Mouse (Mus musculus): ENCODE measurements around the gene Olfr837. TPM values are rescaled to one million over a fixed set of nuclear protein-coding genes. Genes with fewer than 3 reads are reported as not detected.
"Not testable (repeated sequence)": the region's sequence is repeated elsewhere in the genome, so short reads cannot be mapped to it uniquely, and the experiment has no call there.

Gene Olfr837
- 0.12 TPM in 1 of 2 replicates, not detected in the other for polyA plus RNA-seq (2014; fragmentation: Nextera tagmentation; extraction: Ambion mirVana)

DNA sequence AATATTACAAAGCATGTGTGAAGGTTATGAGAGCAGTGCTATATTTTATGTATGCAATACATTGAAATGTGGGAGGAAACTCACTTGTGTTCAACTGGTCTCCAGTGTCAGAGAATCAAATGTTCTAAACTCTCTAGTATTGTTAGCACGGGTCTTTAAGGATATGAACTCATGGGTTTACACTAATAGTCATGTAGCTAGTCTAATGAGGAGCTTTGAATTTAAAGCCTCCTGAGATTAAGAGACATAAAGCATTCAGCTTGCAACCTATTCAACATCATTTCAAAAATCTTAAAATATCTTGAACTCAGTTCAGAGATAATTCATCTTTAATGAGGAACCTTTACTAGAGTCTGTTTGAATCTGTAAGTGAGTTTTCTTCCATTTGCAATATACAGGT lies at the start of gene Olfr837:
TSS of gene Olfr837 (plus strand) at position 301 of the 400 bp plus-strand sequence.
- no peak within 1 kb of the TSS for H3K27ac ChIP-seq (ENCODE audit: low read depth)
- no peaks in the 10 kb centered on the region for H3K36me3 ChIP-seq (ENCODE audit: control insufficient read depth, insufficient read depth, low read length)
- 76% methylated on average over 1 of the region's 1 CpGs for WGBS
- H3K27me3 ChIP-seq (replicated peaks; ENCODE audit: control insufficient read depth, insufficient read depth, low read length) = no peaks in the 10 kb centered on the region
- DNase-seq (ENCODE audit: low spot score) = no peak
- H3K4me2 ChIP-seq (ENCODE audit: low read length) = no peak within 1 kb of the TSS
- no peaks in the 10 kb centered on the region for H3K9me3 ChIP-seq (ENCODE audit: control insufficient read depth, low read length)
- no peaks in the 10 kb centered on the region for H3K4me1 ChIP-seq (replicated peaks; ENCODE audit: control insufficient read depth, insufficient read depth, low read length)
- H3K4me3 ChIP-seq (ENCODE audit: low read depth, low read length) = no peak within 1 kb of the TSS
- ATAC-seq (replicated peaks; ENCODE audit: low FRiP score, low TSS enrichment, low read depth) = no peak
- H3K9ac ChIP-seq (ENCODE audit: low read length) = no peak within 1 kb of the TSS

DNA sequence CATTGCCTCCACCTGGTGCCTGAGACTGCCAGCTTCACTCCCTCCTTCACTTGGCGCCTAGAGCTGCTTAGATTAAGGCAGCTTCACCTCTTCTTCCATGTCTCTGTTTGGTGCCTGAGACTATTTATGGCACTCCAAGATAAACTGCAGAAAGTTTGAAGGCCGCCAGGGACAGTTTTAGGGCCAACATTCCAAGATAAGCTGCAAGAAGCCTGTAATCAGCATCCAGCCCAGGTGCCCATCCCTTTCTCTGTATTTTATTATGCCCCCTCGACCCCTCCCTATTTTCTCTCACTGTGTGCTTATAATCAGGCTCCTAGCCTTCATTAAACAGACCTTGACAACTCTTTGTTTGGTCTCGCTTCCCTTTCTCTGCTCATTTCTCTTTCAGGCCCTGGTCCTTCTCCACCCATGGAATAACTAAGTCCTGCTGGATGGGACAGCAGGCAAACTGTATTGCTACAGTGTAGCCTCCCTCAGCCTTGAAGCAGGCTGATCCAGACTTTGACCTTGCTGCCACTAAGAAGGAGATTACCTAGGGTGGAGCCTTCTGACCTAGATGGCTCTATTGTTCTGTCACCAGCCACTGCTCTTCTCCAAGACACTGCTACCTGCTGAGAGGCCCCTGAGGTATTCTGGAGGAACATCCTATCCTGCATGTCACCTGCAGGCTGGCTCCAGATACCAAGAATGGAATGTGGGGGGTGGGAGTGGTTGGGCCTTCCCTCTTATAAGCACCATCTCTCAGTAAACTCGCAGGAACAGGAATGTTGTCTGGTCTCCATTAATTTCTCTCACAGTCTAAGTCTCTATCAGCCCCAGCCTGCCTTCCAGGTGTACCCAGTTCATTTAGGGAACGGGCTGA lies 43.0 kb upstream of the Olfr837 start:
- peak; percentile 78; the same call in 1 of the 2 replicates for ATAC-seq (replicated peaks; ENCODE audit: low FRiP score, low TSS enrichment, low read depth)
- WGBS = 45% methylated on average over 6 of the region's 6 CpGs
- not testable (repeated sequence) for H3K4me2 ChIP-seq (ENCODE audit: low read length)

DNA sequence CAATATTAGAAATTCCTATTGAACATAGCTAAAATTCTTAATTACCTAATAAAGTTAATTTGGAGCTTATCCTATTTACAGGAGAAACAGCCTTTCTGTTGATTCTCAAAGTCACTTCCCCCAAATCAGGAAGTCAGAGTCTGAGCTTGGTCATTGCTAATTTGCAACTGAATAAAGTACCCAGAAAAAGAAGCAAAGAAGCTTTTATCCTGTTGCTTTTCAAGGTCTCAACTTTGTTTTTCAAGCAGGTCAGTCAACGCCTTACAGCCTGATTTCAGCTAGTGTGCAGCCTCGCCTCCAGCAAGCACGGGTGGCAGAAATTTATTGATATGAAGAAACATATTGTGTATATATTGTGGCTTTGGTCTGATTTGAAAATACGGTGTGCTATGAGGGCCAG lies 38.8 kb upstream of the Olfr837 start:
- ATAC-seq (replicated peaks; ENCODE audit: low FRiP score, low TSS enrichment, low read depth) (no peak), DNase-seq (ENCODE audit: low spot score) (no peak)
- Histone ChIP-seq H3K36me3 (ENCODE audit: control insufficient read depth, insufficient read depth, low read length) (no peaks in the 10 kb centered on the region), H3K27me3 (replicated peaks; ENCODE audit: control insufficient read depth, insufficient read depth, low read length) (no peaks in the 10 kb centered on the region), H3K4me1 (replicated peaks; ENCODE audit: control insufficient read depth, insufficient read depth, low read length) (no peaks in the 10 kb centered on the region), H3K4me3 (ENCODE audit: low read depth, low read length) (no peak overlapping the region), H3K4me2 (ENCODE audit: low read length) (no peak overlapping the region), H3K27ac (ENCODE audit: low read depth) (no peak overlapping the region), H3K9me3 (ENCODE audit: control insufficient read depth, low read length) (0 out of 2 replicates have a peak, but pooled peaks cover 3% of the 10 kb centered on the region), H3K9ac (ENCODE audit: low read length) (no peak overlapping the region)
- WGBS = 85% methylated on average over 4 of the region's 4 CpGs

More for the DNA sequence above, 43.0 kb upstream of the Olfr837 start:
- not testable (repeated sequence) for H3K4me3 ChIP-seq (ENCODE audit: low read depth, low read length); H3K27me3 ChIP-seq (replicated peaks; ENCODE audit: control insufficient read depth, insufficient read depth, low read length); H3K36me3 ChIP-seq (ENCODE audit: control insufficient read depth, insufficient read depth, low read length); H3K4me1 ChIP-seq (replicated peaks; ENCODE audit: control insufficient read depth, insufficient read depth, low read length); H3K9ac ChIP-seq (ENCODE audit: low read length); H3K9me3 ChIP-seq (ENCODE audit: control insufficient read depth, low read length); DNase-seq (ENCODE audit: low spot score); H3K27ac ChIP-seq (ENCODE audit: low read depth)

DNA sequence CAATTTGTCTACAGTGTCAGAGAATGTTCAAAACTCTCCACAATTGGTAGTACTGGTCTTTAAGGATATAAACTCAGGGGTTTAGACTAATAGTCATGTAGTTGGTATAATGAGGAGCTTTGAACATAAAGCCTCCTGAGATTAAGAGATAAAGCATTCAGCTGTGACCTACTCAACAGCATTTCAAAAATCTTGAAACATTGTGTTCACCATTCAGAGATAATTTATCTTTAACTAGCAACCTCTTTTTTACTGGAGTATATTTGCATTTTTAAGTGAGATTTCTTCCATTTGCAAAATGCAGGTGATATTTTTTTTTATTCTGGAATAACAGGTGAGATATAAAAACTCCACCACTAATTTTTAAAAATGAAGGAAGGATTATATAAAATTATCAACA lies 16.0 kb upstream of the Olfr837 start, which contains the start of gene Olfr836:
TSS of gene Olfr836 (plus strand) at position 301 of the 400 bp plus-strand sequence.
- ATAC-seq (replicated peaks; ENCODE audit: low FRiP score, low TSS enrichment, low read depth) (no peak), DNase-seq (ENCODE audit: low spot score) (no peak)
- H3K9me3 ChIP-seq (ENCODE audit: control insufficient read depth, low read length) = no peaks in the 10 kb centered on the region
- no peaks in the 10 kb centered on the region for H3K4me1 ChIP-seq (replicated peaks; ENCODE audit: control insufficient read depth, insufficient read depth, low read length)
- no peaks in the 10 kb centered on the region for H3K27me3 ChIP-seq (replicated peaks; ENCODE audit: control insufficient read depth, insufficient read depth, low read length)
- H3K36me3 ChIP-seq (ENCODE audit: control insufficient read depth, insufficient read depth, low read length) = no peaks in the 10 kb centered on the region
- no peak within 1 kb of the TSS for H3K4me3 ChIP-seq (ENCODE audit: low read depth, low read length)
- no peak within 1 kb of the TSS for H3K9ac ChIP-seq (ENCODE audit: low read length)
- H3K4me2 ChIP-seq (ENCODE audit: low read length) = no peak within 1 kb of the TSS
- no peak within 1 kb of the TSS for H3K27ac ChIP-seq (ENCODE audit: low read depth)

DNA sequence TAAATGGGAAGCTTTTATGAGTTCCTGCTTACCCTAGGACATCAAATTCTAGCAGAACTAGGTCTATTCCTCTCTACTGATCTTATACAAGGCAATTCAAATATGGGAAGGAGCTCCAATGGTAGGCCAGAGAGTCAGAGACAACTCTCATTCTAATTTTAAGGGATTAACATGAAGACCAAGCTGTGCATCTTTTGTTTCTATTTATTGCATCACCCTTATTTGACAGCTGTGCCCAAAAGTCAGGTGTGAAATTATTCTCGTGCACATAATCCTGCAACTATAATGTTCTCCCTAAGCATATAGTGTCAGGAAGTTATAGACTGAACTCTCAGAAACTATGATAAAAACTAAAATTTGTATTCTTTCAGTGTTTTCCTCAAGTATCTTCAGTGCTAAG lies 41.1 kb downstream of the Olfr837 start, which contains the start of gene Olfr839-ps1:
TSS of gene Olfr839-ps1 (minus strand) at position 101 of the 400 bp plus-strand sequence.
- Histone ChIP-seq H3K4me1 (replicated peaks; ENCODE audit: control insufficient read depth, insufficient read depth, low read length) (no peaks in the 10 kb centered on the region), H3K4me2 (ENCODE audit: low read length) (no peak within 1 kb of the TSS), H3K27ac (ENCODE audit: low read depth) (no peak within 1 kb of the TSS), H3K36me3 (ENCODE audit: control insufficient read depth, insufficient read depth, low read length) (no peaks in the 10 kb centered on the region), H3K4me3 (ENCODE audit: low read depth, low read length) (no peak within 1 kb of the TSS), H3K9ac (ENCODE audit: low read length) (no peak within 1 kb of the TSS), H3K27me3 (replicated peaks; ENCODE audit: control insufficient read depth, insufficient read depth, low read length) (no peaks in the 10 kb centered on the region), H3K9me3 (ENCODE audit: control insufficient read depth, low read length) (no peaks in the 10 kb centered on the region)
- ATAC-seq (replicated peaks; ENCODE audit: low FRiP score, low TSS enrichment, low read depth) (no peak), DNase-seq (ENCODE audit: low spot score) (no peak)
- 83% methylated on average over 1 of the region's 1 CpGs for WGBS

Other genes starting within 250 kb of the Olfr837 start
- gene Olfr832, start 199.2 kb upstream of the Olfr837 start, polyA plus RNA-seq (2014; fragmentation: Nextera tagmentation; extraction: Ambion mirVana) = not detected in 2 replicates
- gene Olfr834, start 148.3 kb upstream of the Olfr837 start, polyA plus RNA-seq (2014; fragmentation: Nextera tagmentation; extraction: Ambion mirVana) = not detected in 2 replicates
- gene Olfr835, start 103.6 kb upstream of the Olfr837 start, polyA plus RNA-seq (2014; fragmentation: Nextera tagmentation; extraction: Ambion mirVana) = not detected in 2 replicates
- gene Olfr836, start 15.9 kb upstream of the Olfr837 start, polyA plus RNA-seq (2014; fragmentation: Nextera tagmentation; extraction: Ambion mirVana) = not detected in 2 replicates
- gene Olfr839-ps1, start 41.0 kb downstream of the Olfr837 start, polyA plus RNA-seq (2014; fragmentation: Nextera tagmentation; extraction: Ambion mirVana) = not detected in 2 replicates
- not detected in 2 replicates for gene Olfr843, start 115.7 kb downstream of the Olfr837 start, polyA plus RNA-seq (2014; fragmentation: Nextera tagmentation; extraction: Ambion mirVana)
- not detected in 2 replicates for gene Olfr844, start 180.0 kb downstream of the Olfr837 start, polyA plus RNA-seq (2014; fragmentation: Nextera tagmentation; extraction: Ambion mirVana)
- gene Olfr845, start 200.1 kb downstream of the Olfr837 start, polyA plus RNA-seq (2014; fragmentation: Nextera tagmentation; extraction: Ambion mirVana) = not detected in 2 replicates
- gene Olfr846, start 227.7 kb downstream of the Olfr837 start, polyA plus RNA-seq (2014; fragmentation: Nextera tagmentation; extraction: Ambion mirVana) = not detected in 2 replicates
- gene Olfr847, start 242.4 kb downstream of the Olfr837 start, polyA plus RNA-seq (2014; fragmentation: Nextera tagmentation; extraction: Ambion mirVana) = not detected in 2 replicates